Mouse (Mus musculus) hindbrain, embryonic 16.5 days (tissue): ENCODE measurements around the gene Tle3. TPM values are rescaled to one million over a fixed set of nuclear protein-coding genes. Genes with fewer than 3 reads are reported as not detected.

ENCODE experiments used
- ATAC-seq: fragments of 200-750 bp; cut with Nextera tagmentation; 2 replicates; pipeline ENCODE4 v1.8.0; 2017; ENCODE audit warnings: moderate TSS enrichment, moderate library complexity
- H3K27ac ChIP-seq: fragments of 300-500 bp; sonication (generic); 2 replicates; pipeline ENCODE4 v1.5.1; 2014; ENCODE audit warnings: low read depth, mild to moderate bottlenecking, control low read depth, low read length, moderate library complexity
- H3K27me3 ChIP-seq: fragments of 300-500 bp; sonication (generic); replicated peaks from 2 replicates; pipeline ENCODE4 v1.6.1; 2014; ENCODE audit warnings: low read length; ENCODE audit not compliant: control insufficient read depth, insufficient read depth
- H3K36me3 ChIP-seq: fragments of 300-500 bp; sonication (generic); 2 replicates; pipeline ENCODE4 v1.6.1; 2014; ENCODE audit warnings: mild to moderate bottlenecking, low read length, moderate library complexity, mixed read lengths; ENCODE audit not compliant: control insufficient read depth, insufficient read depth
- H3K4me1 ChIP-seq: fragments of 300-500 bp; sonication (generic); 2 replicates; pipeline ENCODE4 v1.6.1; 2014; ENCODE audit warnings: low read depth, low read length; ENCODE audit not compliant: control insufficient read depth, insufficient read depth
- H3K4me2 ChIP-seq: fragments of 300-500 bp; sonication (generic); 2 replicates; pipeline ENCODE4 v1.6.1; 2014; ENCODE audit warnings: mild to moderate bottlenecking, low read length, control low read depth, moderate library complexity
- H3K4me3 ChIP-seq: fragments of 300-500 bp; sonication (generic); 2 replicates; pipeline ENCODE4 v1.5.1; 2014; ENCODE audit warnings: mild to moderate bottlenecking, low read length, control low read depth, moderate library complexity
- H3K9ac ChIP-seq: fragments of 300-500 bp; sonication (generic); 2 replicates; pipeline ENCODE4 v1.6.1; 2014; ENCODE audit warnings: low read depth, mild to moderate bottlenecking, control low read depth, low read length, moderate library complexity
- H3K9me3 ChIP-seq: fragments of 300-500 bp; sonication (generic); 2 replicates; pipeline ENCODE4 v1.6.1; 2014; ENCODE audit warnings: mild to moderate bottlenecking, low read length, moderate library complexity; ENCODE audit not compliant: control insufficient read depth
- WGBS: fragments of 180-500 bp; shearing (Covaris S2); extraction: QIAGEN DNeasy Blood & Tissue Kit; methylation state at CpG from one replicate; pipeline ENCODE4 v1.1.7; 2014; 5-methylcytosine and 5-hydroxymethylcytosine counted together
- polyA plus RNA-seq: library from polyadenylated mRNA; unstranded; fragments of >200 nt; fragmentation: Nextera tagmentation; extraction: Ambion mirVana; gene quantifications from 2 replicates; pipeline ENCODE4 v1.2.1, GENCODE M21; 2015

Gene Tle3
- polyA plus RNA-seq, 1 experiment from 2014 or later = 19.5 TPM

DNA sequence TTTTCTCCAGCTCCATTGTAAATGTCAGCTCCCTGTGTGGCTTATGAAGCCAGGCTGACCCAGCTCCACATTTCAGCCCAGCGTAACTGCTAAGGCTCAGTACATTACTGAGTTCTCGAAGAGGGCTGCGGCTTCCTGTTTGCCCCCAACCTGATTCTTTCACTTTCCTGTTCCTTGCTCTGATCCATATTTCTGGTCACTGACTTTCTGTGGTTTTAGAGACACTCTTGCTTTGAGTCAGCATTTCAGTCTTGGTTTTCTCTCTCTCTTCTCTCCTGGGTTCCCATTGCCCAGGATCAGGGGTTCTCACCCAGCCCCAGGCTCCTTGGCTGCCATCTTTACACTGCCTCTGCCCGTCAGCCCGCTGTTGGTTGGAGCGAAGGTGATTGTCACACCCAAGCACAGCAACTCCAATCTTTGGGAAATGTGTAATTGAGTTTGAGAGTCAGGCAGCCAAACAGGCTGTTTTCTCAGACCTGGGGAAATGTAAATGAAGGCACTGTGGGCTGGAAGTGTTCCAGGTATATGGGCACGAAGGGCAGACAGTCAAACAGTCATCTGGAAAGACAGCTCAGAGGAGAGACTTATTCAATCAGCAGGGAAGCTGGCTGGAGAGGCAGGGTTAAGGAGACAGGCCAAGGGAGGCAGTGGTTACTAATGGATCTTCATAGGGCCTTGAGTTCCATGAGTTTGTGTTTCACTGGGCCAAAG lies 39.8 kb upstream of the Tle3 start:
- no peak for ATAC-seq
- no peaks in the 10 kb centered on the region for H3K4me1 ChIP-seq
- H3K9me3 ChIP-seq = no peaks in the 10 kb centered on the region
- H3K4me2 ChIP-seq = no peak overlapping the region
- 74% methylated on average over 7 of the region's 7 CpGs for WGBS
- H3K27me3 ChIP-seq = no peaks in the 10 kb centered on the region
- H3K36me3 ChIP-seq = no peaks in the 10 kb centered on the region
- H3K9ac ChIP-seq = no peak overlapping the region
- no peak overlapping the region for H3K4me3 ChIP-seq
- no peak overlapping the region for H3K27ac ChIP-seq

DNA sequence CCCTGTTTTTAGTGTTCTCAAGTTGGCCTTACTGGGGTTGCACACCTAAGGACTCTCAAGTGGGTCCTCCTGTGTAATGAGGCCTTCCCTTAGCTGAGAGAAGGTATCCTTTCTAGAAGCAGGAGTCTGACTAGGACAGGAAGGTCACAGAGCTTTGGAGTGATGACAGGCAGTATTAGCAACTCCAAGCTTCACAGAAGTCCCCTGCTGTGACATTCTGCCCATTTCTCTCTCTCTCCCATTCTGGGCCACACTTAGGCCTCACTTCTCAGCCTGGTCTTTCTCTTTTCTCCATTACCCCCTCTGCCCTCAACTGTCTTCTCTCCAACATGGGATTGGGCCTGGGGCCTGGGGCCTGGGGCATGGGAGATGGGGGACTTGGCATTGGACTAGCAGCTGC lies 36.0 kb upstream of the Tle3 start:
- no peak overlapping the region for H3K27ac ChIP-seq
- ATAC-seq = no peak
- H3K4me2 ChIP-seq = no peak overlapping the region
- H3K27me3 ChIP-seq = peaks cover 17% of the 10 kb centered on the region
- no peaks in the 10 kb centered on the region for H3K4me1 ChIP-seq
- no peak overlapping the region for H3K9ac ChIP-seq
- no peaks in the 10 kb centered on the region for H3K36me3 ChIP-seq
- no peak overlapping the region for H3K4me3 ChIP-seq
- H3K9me3 ChIP-seq = no peaks in the 10 kb centered on the region

DNA sequence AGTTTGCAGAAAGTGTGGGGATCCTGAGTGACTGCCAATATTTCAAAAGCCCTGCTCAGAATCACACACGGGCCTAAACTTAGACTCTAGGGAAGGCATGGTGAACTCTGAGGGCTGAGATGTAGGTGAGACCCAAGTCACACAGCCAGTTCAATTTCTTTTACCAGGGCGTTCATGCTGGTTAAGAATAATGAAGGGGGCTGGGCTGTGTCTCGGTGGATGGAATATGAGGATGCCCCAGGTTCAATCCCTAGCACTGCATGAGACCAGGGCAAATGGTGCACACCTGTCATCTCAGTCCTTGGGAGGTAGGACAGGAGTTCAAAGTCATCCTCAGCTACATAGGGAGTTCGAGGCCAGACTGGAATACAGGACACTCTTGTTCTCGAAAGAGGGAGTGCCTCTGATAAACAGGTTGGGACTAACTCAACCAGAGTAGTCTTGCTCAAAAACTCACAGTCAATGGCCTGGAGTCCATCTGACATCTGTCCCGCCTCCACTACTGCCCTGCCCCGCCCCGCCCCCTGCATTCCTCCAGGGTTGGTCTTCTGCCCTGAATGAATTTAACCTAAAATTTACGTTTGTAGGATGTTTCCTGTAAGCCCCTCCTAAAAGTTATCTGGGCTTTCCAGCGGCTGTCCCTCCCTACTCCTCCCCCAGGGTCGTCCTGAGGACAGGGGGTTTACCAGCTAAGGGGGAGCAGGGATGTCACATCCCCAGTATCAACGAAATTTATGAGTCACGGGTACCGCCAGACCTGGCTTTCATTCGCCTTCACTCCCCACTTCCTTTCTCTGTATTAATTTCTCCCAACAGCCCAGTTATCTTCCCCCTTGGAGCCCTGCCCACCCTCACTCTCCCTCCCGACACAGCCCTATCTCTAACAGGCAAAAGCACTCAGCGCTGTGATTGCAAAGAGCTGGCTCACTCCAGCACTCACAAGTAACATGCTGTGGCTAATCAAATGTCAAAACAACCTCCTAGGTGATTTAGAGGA lies 35.3 kb upstream of the Tle3 start:
- 40% methylated on average over 17 of the region's 17 CpGs for WGBS
- Histone ChIP-seq H3K9ac (no peak overlapping the region), H3K27ac (no peak overlapping the region), H3K4me3 (no peak overlapping the region), H3K4me1 (no peaks in the 10 kb centered on the region), H3K36me3 (no peaks in the 10 kb centered on the region), H3K4me2 (no peak overlapping the region), H3K27me3 (peaks cover 17% of the 10 kb centered on the region), H3K9me3 (no peaks in the 10 kb centered on the region)
- ATAC-seq = no peak

DNA sequence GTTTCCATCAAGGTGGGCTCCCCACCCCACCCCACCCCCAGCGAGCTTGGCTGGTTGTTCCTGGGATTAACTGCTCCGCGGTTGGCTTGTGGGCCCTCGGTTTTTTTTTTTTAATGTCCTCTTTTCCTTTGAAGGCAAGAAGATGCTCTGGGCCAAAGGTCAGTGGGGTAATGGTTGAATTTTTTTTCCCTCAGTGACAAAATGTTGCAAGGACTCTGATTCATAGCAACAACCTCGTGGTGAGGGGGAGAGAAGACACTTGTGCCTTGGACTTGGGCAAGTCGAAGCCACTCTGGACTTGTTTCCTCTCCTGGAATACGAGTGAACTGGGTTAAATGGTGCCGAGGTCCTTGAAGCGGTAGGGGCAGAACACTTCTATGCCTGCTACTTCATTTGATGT lies 34.5 kb upstream of the Tle3 start:
- H3K4me2 ChIP-seq = no peak overlapping the region
- H3K4me1 ChIP-seq = 0 out of 2 replicates have a peak, but pooled peaks cover 1% of the 10 kb centered on the region
- no peak overlapping the region for H3K9ac ChIP-seq
- no peak for ATAC-seq
- H3K9me3 ChIP-seq = no peaks in the 10 kb centered on the region
- WGBS = 25% methylated on average over 9 of the region's 9 CpGs
- H3K27ac ChIP-seq = no peak overlapping the region
- no peaks in the 10 kb centered on the region for H3K36me3 ChIP-seq
- peaks cover 17% of the 10 kb centered on the region for H3K27me3 ChIP-seq
- no peak overlapping the region for H3K4me3 ChIP-seq

DNA sequence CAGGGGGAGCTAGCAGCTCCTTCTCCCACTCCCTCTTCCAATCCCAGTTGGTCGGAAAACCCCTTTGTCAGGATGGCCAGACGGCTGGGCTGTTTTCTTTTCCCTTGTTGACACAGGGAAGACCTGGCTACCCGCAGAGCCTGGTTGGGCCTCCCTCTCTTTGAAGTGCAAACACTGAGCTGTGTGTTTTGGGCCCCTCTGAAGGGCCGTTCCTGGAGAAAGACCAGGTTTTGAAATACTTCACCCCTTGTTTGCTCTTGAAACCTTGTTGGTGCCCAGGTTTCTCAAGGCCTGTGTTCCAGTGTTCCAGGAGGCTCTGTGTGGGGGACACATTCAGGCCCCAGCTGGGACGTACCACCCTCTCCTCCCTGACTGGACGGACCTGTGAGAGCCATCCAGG lies 32.9 kb upstream of the Tle3 start:
- Histone ChIP-seq H3K27ac (no peak overlapping the region), H3K36me3 (no peaks in the 10 kb centered on the region), H3K9ac (no peak overlapping the region), H3K9me3 (no peaks in the 10 kb centered on the region), H3K27me3 (peaks cover 17% of the 10 kb centered on the region), H3K4me2 (no peak overlapping the region), H3K4me1 (0 out of 2 replicates have a peak, but pooled peaks cover 3% of the 10 kb centered on the region), H3K4me3 (no peak overlapping the region)
- WGBS = 36% methylated on average over 6 of the region's 6 CpGs
- no peak for ATAC-seq

DNA sequence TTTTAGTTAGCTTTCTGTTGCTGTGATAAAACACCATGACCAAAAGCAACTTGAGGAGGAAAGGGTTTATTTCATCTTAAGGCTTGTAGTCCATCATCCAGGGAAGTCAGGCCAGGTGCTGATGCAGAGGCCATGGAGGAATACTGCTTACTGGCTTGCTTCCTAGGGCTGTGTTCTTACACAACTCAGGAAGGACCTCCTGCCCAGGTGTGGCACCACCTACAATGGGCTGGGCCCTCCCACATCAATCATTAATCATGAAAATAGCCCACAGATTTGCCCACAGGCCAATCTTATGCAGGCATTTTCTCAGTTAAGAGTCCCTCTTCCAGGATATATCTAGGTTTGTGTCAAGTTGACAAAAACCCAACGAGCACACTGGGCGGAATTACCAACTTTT lies 31.8 kb upstream of the Tle3 start:
- Histone ChIP-seq H3K9me3 (no peaks in the 10 kb centered on the region), H3K27me3 (peaks cover 17% of the 10 kb centered on the region), H3K4me1 (0 out of 2 replicates have a peak, but pooled peaks cover 3% of the 10 kb centered on the region), H3K4me2 (no peak overlapping the region), H3K36me3 (no peaks in the 10 kb centered on the region), H3K27ac (no peak overlapping the region), H3K9ac (no peak overlapping the region), H3K4me3 (no peak overlapping the region)
- WGBS = 96% methylated on average over 2 of the region's 2 CpGs
- no peak for ATAC-seq

DNA sequence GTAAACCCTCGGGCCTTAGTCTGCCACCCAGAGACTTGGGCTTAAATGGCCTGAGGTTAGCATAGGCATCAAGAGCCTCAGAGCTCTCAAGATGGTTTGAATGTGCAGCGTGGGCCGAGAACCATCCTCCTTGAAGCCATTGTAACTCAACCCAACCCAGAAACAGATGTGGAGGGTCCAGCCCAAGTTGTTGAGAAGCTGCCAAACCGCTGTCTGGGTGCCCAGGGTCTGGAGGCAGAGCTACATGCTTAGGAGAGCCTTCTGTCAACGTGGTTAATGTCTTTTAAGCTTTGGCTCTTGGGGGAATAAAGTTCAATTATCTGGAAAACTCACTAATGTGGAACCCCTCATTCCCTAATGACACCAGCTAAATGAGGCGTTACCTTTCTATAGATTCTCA lies 29.9 kb upstream of the Tle3 start:
- peaks cover 17% of the 10 kb centered on the region for H3K27me3 ChIP-seq
- H3K4me3 ChIP-seq = no peak overlapping the region
- no peak for ATAC-seq
- H3K4me2 ChIP-seq = no peak overlapping the region
- WGBS = 55% methylated on average over 6 of the region's 6 CpGs
- H3K9me3 ChIP-seq = no peaks in the 10 kb centered on the region
- no peak overlapping the region for H3K27ac ChIP-seq
- no peak overlapping the region for H3K9ac ChIP-seq
- H3K36me3 ChIP-seq = no peaks in the 10 kb centered on the region
- 0 out of 2 replicates have a peak, but pooled peaks cover 3% of the 10 kb centered on the region for H3K4me1 ChIP-seq

DNA sequence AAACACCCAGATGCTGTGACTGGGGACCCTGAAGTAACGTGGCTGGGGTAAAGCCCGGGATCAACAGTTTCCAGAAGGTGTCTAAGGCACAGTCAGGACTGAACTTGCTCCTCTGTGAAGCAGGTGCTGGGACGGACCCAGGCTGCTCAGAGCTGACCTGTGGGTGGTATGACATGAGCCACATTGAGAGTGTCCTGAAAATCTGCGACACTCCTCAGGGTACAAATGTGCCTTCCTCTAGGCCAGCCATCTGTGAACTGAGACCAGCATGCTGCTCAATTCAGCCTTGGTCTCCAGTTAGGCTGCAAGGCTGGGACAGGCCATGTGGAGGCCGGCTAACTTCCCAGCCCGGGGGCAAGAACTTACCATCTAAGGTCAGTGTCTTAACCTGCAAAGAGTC lies 27.5 kb upstream of the Tle3 start:
- H3K9ac ChIP-seq = no peak overlapping the region
- WGBS = 80% methylated on average over 6 of the region's 6 CpGs
- H3K4me1 ChIP-seq = peaks cover 11% of the 10 kb centered on the region
- no peak overlapping the region for H3K27ac ChIP-seq
- H3K36me3 ChIP-seq = no peaks in the 10 kb centered on the region
- H3K9me3 ChIP-seq = no peaks in the 10 kb centered on the region
- peaks cover 2% of the 10 kb centered on the region; the same call in 1 of the 2 replicates for H3K27me3 ChIP-seq
- no peak for ATAC-seq
- H3K4me2 ChIP-seq = no peak overlapping the region
- H3K4me3 ChIP-seq = no peak overlapping the region

DNA sequence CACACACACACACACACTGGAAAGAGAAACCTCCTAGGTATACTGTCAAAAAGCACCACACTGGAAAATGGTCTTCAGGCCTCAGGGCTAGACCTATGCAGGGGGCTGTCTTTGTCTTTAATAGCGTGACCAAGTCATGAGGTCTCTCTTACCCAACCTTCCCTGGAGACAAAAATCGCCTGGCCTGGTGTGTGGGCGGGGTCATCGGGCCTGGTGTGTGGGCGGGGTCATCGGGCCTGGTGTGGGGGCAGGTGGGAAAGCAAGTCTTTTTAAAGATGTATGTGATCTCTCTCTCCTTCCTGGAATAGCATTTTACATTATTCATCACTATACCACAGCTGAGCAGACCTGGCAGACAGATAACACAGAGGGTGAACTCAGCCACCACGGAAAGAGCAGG lies 25.2 kb upstream of the Tle3 start:
- Histone ChIP-seq H3K9me3 (no peaks in the 10 kb centered on the region), H3K9ac (no peak overlapping the region), H3K4me3 (no peak overlapping the region), H3K4me2 (no peak overlapping the region), H3K27me3 (no peaks in the 10 kb centered on the region; the same call in none of the 2 replicates), H3K4me1 (peaks cover 11% of the 10 kb centered on the region), H3K27ac (no peak overlapping the region), H3K36me3 (no peaks in the 10 kb centered on the region)
- ATAC-seq = no peak
- WGBS = 26% methylated on average over 7 of the region's 7 CpGs
